Mouse (Mus musculus) CD4-positive, CD25-positive, alpha-beta regulatory T cell, adult 4 months (primary cell): ENCODE measurements around the gene Ugp2. TPM values are rescaled to one million over a fixed set of nuclear protein-coding genes. Genes with fewer than 3 reads are reported as not detected.

Source experiments
- ATAC-seq: one replicate; pipeline ENCODE4 v1.8.0; 2017
- polyA plus RNA-seq, 2 experiments: library from polyadenylated mRNA; unstranded; fragments of 100-300 nt; shearing (Covaris generic); gene quantifications; one replicate each; pipeline ENCODE4 v1.2.1; 2017

Ugp2 gene
- polyA plus RNA-seq = 10 to 100 TPM; 38.0 to 43.4 TPM

GRCm38 (mm10) chr11:21371122-21371806, at the start of gene Ugp2:
TSS of gene Ugp2 (minus strand) at chr11:21371201.
- peak; percentile 99 for ATAC-seq

GRCm38 (mm10) chr11:21414911-21415381, 43.9 kb upstream of the Ugp2 start:
- ATAC-seq = no peak

DNA sequence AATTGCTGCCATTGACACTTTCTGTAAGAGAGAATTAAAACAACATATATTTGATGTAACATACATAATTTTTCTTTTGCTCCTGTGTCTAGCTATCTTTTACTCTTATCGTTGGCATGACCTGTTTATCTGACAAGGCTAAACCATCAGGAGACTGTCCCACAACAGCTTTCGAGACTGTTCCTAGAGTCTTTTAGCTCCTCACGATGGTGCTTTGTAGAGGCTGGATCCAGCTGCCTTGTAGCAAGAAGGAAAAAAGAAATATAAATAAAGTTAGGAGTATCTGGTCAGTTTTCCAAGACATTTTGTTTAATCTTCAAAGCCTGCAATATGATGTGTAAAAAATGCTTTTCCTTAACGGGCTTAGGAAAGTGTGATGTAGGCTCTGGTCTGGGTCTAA, 35.7 kb upstream of the Ugp2 start:
- ATAC-seq = no peak

DNA sequence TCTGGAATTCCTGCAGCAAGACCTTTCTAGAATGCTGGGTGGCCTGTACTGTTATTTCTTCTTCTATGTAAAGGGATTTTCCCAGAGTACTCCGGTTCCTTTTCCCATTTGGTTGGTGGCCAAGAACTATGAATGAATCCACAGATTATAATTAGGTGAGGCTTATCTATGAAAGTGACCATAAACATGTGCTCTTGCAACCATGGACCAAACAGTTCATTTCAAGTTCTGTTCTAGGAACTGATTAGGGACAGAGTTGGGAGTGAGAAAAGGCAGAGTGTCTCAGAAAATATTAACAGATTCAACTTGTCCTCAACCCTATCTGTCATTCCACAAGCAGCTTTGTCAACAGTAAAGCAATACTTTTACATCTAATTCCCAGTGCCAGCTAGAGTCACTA, 35.1 kb upstream of the Ugp2 start:
- ATAC-seq = no peak

DNA sequence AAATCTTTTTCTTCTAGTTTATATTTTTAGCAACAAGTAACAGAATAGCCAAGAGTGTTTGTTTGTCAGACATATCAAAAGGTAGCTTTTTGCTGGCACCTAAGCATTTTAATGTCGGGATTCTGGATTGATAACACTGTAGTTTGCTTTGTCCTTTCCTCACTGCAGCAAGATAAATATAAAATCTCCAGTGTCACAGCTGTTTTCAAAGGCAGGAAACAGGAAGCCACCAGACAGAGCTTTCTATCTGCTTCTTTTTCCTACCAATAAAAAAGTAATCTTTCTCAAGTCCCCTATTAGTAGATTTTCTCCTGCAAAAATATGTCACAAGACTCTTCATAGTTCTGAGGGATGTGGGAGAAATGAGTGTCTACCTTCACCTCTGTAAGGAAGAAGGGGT, 32.9 kb upstream of the Ugp2 start:
- no peak for ATAC-seq

DNA sequence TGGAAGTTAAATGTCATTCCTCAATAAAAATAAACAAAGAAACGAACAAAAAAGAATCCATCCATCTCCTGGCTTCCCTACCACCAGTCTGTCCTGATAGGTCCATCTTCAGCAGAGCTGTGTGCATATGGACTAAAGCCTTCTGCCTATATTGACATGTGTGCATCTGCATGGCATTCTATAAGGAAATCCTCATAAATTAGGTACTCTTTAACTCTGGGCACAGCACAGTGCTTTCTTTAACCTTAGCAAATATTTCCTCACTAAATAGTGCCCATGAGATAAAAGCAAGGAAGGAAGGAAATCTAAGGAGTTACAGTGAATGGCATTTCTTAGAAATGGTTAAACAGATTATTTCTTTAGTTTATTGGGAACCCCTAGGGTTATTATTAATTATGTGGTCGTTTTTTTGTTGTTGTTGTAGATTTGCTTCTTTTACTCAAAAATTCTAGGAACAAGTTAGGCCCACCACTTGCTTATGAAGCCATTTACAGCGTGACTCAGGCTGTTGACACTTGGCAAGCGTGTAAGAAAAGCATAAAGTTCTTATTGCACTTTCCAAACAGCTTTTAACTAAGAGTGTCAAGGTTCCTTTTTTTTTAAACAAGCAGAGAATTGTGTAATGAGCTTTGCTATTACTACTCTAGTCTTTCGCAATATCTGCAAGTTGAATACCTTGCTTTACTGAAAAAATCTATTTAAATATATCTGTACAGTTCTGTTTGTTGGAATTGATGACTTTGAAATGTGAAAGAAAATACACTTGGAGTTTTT, 31.7 kb upstream of the Ugp2 start:
- no peak for ATAC-seq

GRCm38 (mm10) chr11:21401248-21401647, 30.2 kb upstream of the Ugp2 start:
- ATAC-seq = no peak

DNA sequence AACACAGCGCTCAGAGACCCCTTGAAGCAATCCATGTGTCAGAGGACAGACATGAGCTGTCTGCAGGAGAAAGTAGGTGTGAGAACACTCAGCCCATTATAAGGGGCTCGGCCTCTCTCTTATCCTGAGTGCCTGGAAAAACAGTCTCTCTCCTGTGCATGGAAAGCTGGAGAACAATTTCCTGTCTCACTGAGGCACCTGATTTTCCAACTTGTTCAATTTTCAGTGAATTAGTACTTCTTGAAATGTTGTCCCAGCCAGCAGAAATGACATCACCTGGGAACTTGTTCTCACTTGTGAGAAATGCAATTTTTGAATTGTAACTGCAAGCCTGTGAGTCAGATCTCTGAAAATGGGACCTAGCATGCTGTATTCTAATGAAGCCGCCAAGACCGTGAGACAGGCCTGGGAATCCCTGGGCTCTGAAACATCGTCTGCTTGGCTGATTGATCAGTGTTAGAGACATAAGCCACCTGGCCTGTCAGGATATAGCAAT, 28.2 kb upstream of the Ugp2 start:
- ATAC-seq = no peak

- ATAC-seq = no peak
These were observed 27.5 kb upstream of the Ugp2 start for GRCm38 (mm10) chr11:21398464-21398863.

GRCm38 (mm10) chr11:21386790-21387189, 15.8 kb upstream of the Ugp2 start:
- ATAC-seq = no peak

DNA sequence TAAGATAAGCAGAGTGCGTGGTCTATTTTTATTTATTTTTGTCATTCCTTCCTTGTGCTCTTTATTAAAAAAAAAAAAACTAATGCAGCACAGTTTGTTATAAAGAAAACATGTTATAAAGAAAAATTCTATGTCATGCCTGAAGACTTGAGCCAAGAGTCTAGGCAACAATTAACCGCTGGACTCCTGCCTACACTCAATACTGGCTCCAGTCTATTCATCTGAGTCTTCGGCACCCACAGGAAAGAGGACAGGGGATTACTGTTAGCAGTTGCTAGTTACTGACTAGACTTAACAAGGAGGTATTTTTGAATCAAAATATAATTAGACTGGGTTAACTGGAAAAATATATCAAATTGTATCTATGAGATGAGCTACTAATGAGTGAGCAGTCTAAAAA, 3.1 kb upstream of the Ugp2 start:
- ATAC-seq = no peak

DNA sequence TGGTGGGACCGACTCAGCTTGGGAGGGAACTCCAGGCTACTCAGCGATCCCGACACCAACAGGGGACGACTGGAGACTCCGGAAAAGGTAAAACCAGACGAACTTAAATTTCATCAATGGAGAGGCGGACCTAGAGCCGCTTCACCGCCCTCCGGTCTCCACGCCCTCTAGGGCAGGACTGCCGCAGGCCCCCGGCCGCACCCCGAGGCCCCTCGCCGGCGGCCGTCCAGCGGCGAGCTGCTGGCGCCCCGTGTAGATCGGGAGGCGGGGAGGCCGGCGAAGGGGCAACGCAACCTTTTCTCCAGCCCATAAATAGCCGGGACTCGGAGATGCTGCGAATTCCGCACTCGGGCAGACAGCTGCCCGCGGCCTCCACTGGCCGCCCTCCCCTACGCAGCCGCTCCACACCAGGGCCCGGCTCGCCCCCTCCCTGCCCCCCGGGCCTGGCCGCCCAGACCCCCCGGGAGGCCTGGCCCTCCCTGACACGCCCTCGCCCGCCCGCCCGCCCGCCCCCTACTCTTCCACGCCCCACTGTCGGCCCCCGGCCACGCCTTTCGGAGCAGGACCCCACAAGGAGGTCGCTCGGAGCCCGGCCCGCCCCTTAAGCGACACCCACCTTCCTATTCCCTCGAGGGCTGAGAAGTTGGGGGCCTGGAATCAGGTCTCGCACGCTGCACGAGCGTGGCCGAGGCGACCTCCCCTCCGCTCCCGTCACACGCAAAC, 441 bp downstream of the Ugp2 start:
- ATAC-seq = peak; percentile 42

DNA sequence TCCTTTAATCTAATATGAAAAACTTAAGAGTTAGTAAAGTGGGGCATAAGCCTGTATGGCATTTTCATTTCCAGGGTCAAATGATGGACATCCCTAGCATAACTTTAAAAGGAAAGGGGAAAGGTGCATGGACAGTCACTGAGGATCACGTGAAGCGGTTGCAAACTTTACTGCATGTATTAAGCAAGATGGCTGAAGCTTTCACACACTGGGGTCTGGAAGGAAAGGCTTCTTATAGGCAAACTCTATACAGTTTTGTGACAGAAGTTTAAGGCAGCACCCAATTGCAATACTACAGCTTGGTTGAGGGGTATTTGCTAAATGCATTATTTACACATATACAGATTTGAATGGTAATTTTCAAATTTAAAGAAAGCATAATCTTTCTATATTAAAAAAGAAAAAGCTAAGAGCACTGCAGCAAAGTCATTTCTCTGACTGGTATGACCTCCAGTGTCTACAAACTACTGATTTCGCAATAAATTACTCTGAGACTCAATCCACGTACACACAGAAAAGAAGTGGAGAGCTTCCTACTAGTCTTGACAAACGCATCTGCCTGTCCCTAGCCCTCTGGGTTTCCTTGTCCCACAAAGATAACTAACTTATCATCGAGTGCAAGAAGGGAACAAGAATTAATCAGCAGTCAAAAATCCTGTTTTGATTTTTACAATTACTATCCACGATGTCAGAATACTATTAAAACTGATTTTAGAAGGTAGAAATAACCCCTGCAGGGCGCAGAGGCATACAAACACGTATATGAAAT, 1.6 kb downstream of the Ugp2 start:
- no peak for ATAC-seq

- no peak for ATAC-seq
These were observed 2.5 kb downstream of the Ugp2 start for GRCm38 (mm10) chr11:21368466-21368865.

DNA sequence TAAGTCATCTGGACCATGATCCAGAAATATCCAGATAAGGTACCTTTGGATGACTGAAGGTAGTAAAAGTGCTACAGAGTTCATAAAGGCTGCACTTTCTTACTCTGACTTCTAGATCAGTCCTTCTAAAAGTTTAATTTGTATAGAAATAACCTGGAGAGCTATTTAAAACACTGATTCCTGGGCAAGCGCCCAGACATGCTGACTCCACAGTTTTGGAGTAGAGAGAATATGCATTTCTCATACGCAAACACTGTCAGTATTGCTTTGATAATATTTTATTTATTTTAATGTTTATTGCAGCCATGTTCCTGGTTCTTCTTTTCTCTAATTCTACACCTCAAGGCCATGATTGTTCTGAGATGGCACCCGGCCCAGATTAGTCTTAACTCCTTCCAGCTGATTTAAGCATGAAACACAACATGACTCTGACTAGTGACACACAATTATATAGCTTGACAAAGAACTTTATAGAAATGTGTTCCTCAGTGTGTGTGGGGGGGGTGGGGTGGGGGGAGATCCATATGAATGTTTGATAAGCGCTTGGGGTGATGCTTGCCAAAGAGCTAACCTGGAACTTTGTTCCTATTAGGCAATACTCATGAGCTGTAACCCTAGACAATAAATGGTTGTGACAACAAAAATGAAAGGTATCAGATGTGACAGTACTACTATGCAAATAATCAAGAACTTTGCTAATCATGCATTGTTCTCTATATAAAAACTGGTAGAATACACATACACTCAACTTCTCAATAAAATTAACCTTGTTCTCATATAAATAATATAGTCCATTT, 7.7 kb downstream of the Ugp2 start:
- ATAC-seq = no peak

DNA sequence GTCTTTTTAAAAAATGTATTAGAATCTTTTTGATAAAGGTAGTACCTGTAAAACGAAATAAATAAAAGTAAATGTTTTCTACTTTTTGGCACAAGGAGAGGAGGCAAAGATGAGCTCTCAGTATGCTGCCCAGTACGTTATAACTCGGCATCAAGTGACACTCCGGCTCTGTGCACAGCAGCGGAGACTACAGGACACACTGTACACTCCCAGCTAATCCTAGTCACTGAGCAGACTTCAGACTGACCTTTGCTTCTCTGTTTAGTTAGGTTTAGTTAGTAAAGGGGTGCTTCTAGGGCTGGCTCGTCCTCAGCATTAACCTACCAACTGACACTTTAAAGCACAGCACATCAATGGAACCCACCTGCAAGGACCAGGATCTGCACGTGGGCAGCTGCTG, 19.7 kb downstream of the Ugp2 start:
- no peak for ATAC-seq

DNA sequence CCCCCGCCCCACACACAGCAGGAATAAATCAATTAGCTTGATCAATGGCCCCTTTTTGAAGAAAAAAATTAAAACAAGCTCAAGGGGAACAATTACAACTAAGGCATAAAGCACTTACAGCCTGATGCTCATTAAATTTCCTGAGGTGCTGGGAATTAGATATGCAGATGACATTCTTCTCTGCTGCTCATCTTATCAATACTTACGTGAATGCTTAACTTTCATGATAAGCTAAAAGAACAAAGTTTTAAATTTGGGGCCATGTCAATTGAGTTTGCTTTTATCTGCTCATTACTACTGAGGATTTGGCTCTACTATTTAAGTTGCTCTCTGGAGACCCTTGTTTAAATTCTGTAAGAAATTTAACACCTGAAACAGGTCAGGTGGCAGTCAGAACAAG, 22.1 kb downstream of the Ugp2 start:
- ATAC-seq = no peak

- no peak for ATAC-seq
These were observed 25.0 kb downstream of the Ugp2 start for GRCm38 (mm10) chr11:21346020-21346419.

DNA sequence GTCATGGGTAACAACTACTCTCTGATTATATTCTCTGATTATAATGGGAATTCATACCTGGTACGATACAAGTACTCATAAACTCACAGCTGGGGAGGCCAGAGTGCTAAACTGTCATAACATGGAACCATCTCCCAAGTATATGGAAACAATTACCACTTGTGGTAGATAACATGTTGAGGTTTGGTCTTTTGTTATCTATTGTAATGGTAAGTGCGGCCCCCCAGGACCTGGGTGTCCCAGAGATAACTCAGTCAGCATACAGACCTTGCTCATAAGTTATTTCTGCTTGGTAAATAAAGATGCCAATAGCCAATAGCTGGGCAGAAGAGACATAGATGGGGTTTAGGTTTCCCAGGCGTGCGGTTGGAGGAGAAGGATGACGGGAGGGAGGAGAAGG, 27.5 kb downstream of the Ugp2 start:
- ATAC-seq = no peak

DNA sequence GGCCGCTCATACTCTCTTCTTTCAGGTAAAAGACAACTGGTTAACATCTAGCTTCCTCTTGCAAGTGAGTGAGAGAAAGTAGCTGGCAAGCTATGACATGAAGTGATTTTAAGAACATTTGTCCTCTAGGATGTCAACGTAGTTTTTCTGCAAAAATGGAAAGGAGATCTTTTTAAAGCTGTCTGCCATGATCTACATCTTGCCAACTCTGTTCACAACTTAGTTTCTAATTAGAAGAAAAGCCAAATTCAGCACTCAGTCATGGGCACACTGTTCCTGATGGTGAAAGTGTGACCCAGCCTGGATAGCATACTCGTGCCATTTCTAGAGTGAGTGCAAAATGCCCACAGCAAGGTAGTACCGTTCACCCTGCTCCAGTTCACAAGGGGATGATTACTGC, 31.9 kb downstream of the Ugp2 start:
- no peak for ATAC-seq

DNA sequence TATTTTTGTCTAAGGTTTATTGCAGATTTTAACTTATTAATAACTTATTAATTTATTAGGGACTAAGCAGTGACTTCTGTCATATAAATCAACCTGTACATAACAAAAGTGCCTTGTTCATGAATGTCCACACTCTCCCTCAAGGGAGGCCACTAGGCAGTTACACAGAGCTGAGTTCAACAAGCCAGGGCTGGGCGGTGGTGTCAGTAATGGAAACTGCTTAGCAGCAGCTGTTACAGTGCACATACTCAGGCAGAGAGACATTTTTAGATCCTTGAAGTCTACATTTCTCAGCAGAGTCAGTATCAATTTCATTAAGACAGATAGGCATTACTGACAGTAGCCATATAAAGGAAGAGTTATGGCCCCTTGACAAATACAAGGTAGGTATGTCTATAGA, 33.1 kb downstream of the Ugp2 start:
- no peak for ATAC-seq
